Mouse (Mus musculus) CH12.LX (cell line): ENCODE measurements around the gene Prm3. TPM values are rescaled to one million over a fixed set of nuclear protein-coding genes. Genes with fewer than 3 reads are reported as not detected.

Experiments
- DNase-seq: peaks from one replicate; pipeline ENCODE4 v3.0.0-alpha.2; 2013; ENCODE audit errors: extremely low read depth
- H3K27ac ChIP-seq: 2 replicates; pipeline ENCODE4 v1.5.1; 2012; ENCODE audit warnings: low read depth, mild to moderate bottlenecking, control low read depth, moderate library complexity; ENCODE audit not compliant: insufficient read depth
- H3K27me3 ChIP-seq: replicated peaks from 2 replicates; pipeline ENCODE3; 2012; ENCODE audit warnings: inconsistent platforms
- H3K36me3 ChIP-seq, 2 experiments: replicated peaks in 1 of 2; 2 replicates each; pipeline versions ENCODE3 to v1.6.1; 2012; ENCODE audit warnings: inconsistent platforms in 1 of 2, low read length in 1 of 2, mild to moderate bottlenecking in 1 of 2, mixed read lengths in 1 of 2, moderate library complexity in 1 of 2; ENCODE audit not compliant: control insufficient read depth in 1 of 2, insufficient read depth in 1 of 2
- H3K4me1 ChIP-seq, 2 experiments: 2 replicates each; pipeline ENCODE4 v1.6.1; 2012; ENCODE audit warnings: inconsistent platforms in 1 of 2, moderate library complexity in 1 of 2; ENCODE audit not compliant: insufficient read depth in 2 of 2, control insufficient read depth in 1 of 2
- H3K4me2 ChIP-seq: 2 replicates; pipeline ENCODE4 v1.6.1; 2012; ENCODE audit warnings: low read depth, mild to moderate bottlenecking, control low read depth; ENCODE audit not compliant: poor library complexity, insufficient read depth, severe bottlenecking
- H3K4me3 ChIP-seq, 3 experiments: fragments of 150-350 bp in 1 of 3; sonication (generic) in 1 of 3; replicated peaks in 1 of 3; 2 replicates each; pipeline versions ENCODE3 to v1.5.1; 2011 to 2012; ENCODE audit warnings: low read depth in 2 of 3, low read length in 2 of 3, mild to moderate bottlenecking in 2 of 3, moderate library complexity in 2 of 3, control low read depth in 1 of 3, improper control_type of control experiment in 1 of 3, inconsistent platforms in 1 of 3, mixed read lengths in 1 of 3; ENCODE audit not compliant: poor library complexity in 1 of 3
- H3K79me2 ChIP-seq: replicated peaks from 2 replicates; pipeline ENCODE4 v1.6.1; 2012; ENCODE audit warnings: mild to moderate bottlenecking, moderate library complexity; ENCODE audit not compliant: control insufficient read depth, poor library complexity, insufficient read depth, severe bottlenecking; ENCODE audit errors: extremely low read depth
- H3K9ac ChIP-seq: 2 replicates; pipeline ENCODE4 v1.6.1; 2012; ENCODE audit warnings: low read depth, mild to moderate bottlenecking, control low read depth, moderate library complexity; ENCODE audit not compliant: insufficient read depth
- H3K9me3 ChIP-seq: replicated peaks from 2 replicates; pipeline ENCODE3; 2012; ENCODE audit warnings: low read length, inconsistent platforms, mixed read lengths
- BHLHE40 ChIP-seq: IDR thresholded peaks from 2 replicates; pipeline ENCODE4 v1.6.1; 2011; ENCODE audit warnings: mild to moderate bottlenecking, low read depth, low read length, improper control_type of control experiment
- CHD1 ChIP-seq: IDR thresholded peaks from 2 replicates; pipeline ENCODE4 v1.6.1; 2012; ENCODE audit warnings: low read depth, low read length, improper control_type of control experiment, inconsistent platforms
- CHD2 ChIP-seq: IDR thresholded peaks from 2 replicates; pipeline ENCODE4 v1.6.1; 2011; ENCODE audit warnings: low read length, improper control_type of control experiment
- CTCF ChIP-seq, 2 experiments: IDR thresholded peaks in 1 of 2; conservative IDR thresholded peaks in 1 of 2; 2 replicates each; pipeline ENCODE4 v1.5.1; 2011 to 2012; ENCODE audit warnings: low read depth in 2 of 2, low read length in 2 of 2, improper control_type of control experiment in 1 of 2, inconsistent platforms in 1 of 2, mild to moderate bottlenecking in 1 of 2, moderate library complexity in 1 of 2
- E2F4 ChIP-seq: IDR thresholded peaks from 2 replicates; pipeline ENCODE4 v1.6.1; 2011; ENCODE audit warnings: low read depth, low read length, improper control_type of control experiment; ENCODE audit not compliant: insufficient replicate concordance
- ELF1 ChIP-seq: IDR thresholded peaks from 2 replicates; pipeline ENCODE4 v1.6.1; 2014; ENCODE audit warnings: low read depth, mild to moderate bottlenecking, inconsistent platforms, low read length, improper control_type of control experiment
- EP300 ChIP-seq: IDR thresholded peaks from 2 replicates; pipeline ENCODE4 v1.6.1; 2011; ENCODE audit warnings: low read length, improper control_type of control experiment
- ETS1 ChIP-seq: conservative IDR thresholded peaks from 2 replicates; pipeline ENCODE4 v1.6.1; 2012; ENCODE audit warnings: low read depth, mild to moderate bottlenecking, inconsistent platforms, low read length, improper control_type of control experiment, moderate library complexity
- GABPA ChIP-seq: IDR thresholded peaks from 2 replicates; pipeline ENCODE4 v1.6.1; 2012; ENCODE audit warnings: low read depth, low read length, improper control_type of control experiment, inconsistent platforms; ENCODE audit not compliant: insufficient replicate concordance
- HCFC1 ChIP-seq: IDR thresholded peaks from 2 replicates; pipeline ENCODE4 v1.6.1; 2012; ENCODE audit warnings: low read depth, mild to moderate bottlenecking, inconsistent platforms, low read length, improper control_type of control experiment
- IRF4 ChIP-seq: IDR thresholded peaks from 2 replicates; pipeline ENCODE4 v1.6.1; 2014; ENCODE audit warnings: low read depth, mild to moderate bottlenecking, inconsistent platforms, low read length, improper control_type of control experiment
- JUN ChIP-seq: IDR thresholded peaks from 2 replicates; pipeline ENCODE4 v1.6.1; 2011; ENCODE audit warnings: low read depth, mild to moderate bottlenecking, low read length, improper control_type of control experiment, moderate library complexity; ENCODE audit not compliant: insufficient read depth
- JUND ChIP-seq: conservative IDR thresholded peaks from 2 replicates; pipeline ENCODE4 v1.6.1; 2011; ENCODE audit warnings: low read depth, low read length, improper control_type of control experiment
- KAT2A ChIP-seq: IDR thresholded peaks from 2 replicates; pipeline ENCODE4 v1.6.1; 2012; ENCODE audit warnings: low read length, improper control_type of control experiment, inconsistent platforms; ENCODE audit not compliant: insufficient replicate concordance
- MAFK ChIP-seq: IDR thresholded peaks from 2 replicates; pipeline ENCODE4 v1.6.1; 2011; ENCODE audit warnings: low read length, improper control_type of control experiment; ENCODE audit not compliant: insufficient replicate concordance
- MAX ChIP-seq: IDR thresholded peaks from 2 replicates; pipeline ENCODE4 v1.6.1; 2011; ENCODE audit warnings: low read length, improper control_type of control experiment
- MAZ ChIP-seq: IDR thresholded peaks from 2 replicates; pipeline ENCODE4 v1.6.1; 2012; ENCODE audit warnings: low read depth, mild to moderate bottlenecking, inconsistent platforms, low read length, improper control_type of control experiment, moderate library complexity
- MEF2A ChIP-seq: IDR thresholded peaks from 2 replicates; pipeline ENCODE4 v1.6.1; 2014; ENCODE audit warnings: low read depth, mild to moderate bottlenecking, inconsistent platforms, low read length, improper control_type of control experiment, borderline replicate concordance
- MXI1 ChIP-seq: IDR thresholded peaks from 2 replicates; pipeline ENCODE4 v1.6.1; 2011; ENCODE audit warnings: mild to moderate bottlenecking, low read depth, low read length, improper control_type of control experiment
- MYC ChIP-seq: IDR thresholded peaks from 2 replicates; pipeline ENCODE4 v1.6.1; 2011; ENCODE audit warnings: low read depth, mild to moderate bottlenecking, improper control_type of control experiment, low read length
- NELFE ChIP-seq: IDR thresholded peaks from 2 replicates; pipeline ENCODE4 v1.6.1; 2011; ENCODE audit warnings: low read depth, low read length, improper control_type of control experiment
- NRF1 ChIP-seq: IDR thresholded peaks from 2 replicates; pipeline ENCODE4 v1.6.1; 2014; ENCODE audit warnings: low read depth, mild to moderate bottlenecking, inconsistent platforms, low read length, improper control_type of control experiment, moderate library complexity
- PAX5 ChIP-seq: IDR thresholded peaks from 2 replicates; pipeline ENCODE4 v1.6.1; 2012; ENCODE audit warnings: low read length, inconsistent platforms, mixed read lengths
- POLR2A ChIP-seq: IDR thresholded peaks from 2 replicates; pipeline ENCODE4 v1.6.1; 2011; ENCODE audit warnings: low read depth, mild to moderate bottlenecking, improper control_type of control experiment, low read length
- POLR2AphosphoS2 ChIP-seq: IDR thresholded peaks from 2 replicates; pipeline ENCODE4 v1.6.1; 2011; ENCODE audit warnings: low read depth, low read length, improper control_type of control experiment
- RAD21 ChIP-seq: IDR thresholded peaks from 2 replicates; pipeline ENCODE4 v1.6.1; 2011; ENCODE audit warnings: low read depth, mild to moderate bottlenecking, low read length, improper control_type of control experiment, moderate library complexity
- RCOR1 ChIP-seq: conservative IDR thresholded peaks from 2 replicates; pipeline ENCODE4 v1.6.1; 2012; ENCODE audit warnings: low read depth, mild to moderate bottlenecking, inconsistent platforms, low read length, improper control_type of control experiment
- SIN3A ChIP-seq: IDR thresholded peaks from 2 replicates; pipeline ENCODE4 v1.6.1; 2012; ENCODE audit warnings: low read length, improper control_type of control experiment, inconsistent platforms
- SMC3 ChIP-seq: IDR thresholded peaks from 2 replicates; pipeline ENCODE4 v1.6.1; 2011; ENCODE audit warnings: low read depth, low read length, improper control_type of control experiment
- TBP ChIP-seq: conservative IDR thresholded peaks from 2 replicates; pipeline ENCODE4 v1.6.1; 2011; ENCODE audit warnings: low read depth, low read length, improper control_type of control experiment
- TCF12 ChIP-seq: IDR thresholded peaks from 2 replicates; pipeline ENCODE4 v1.6.1; 2014; ENCODE audit warnings: low read depth, mild to moderate bottlenecking, inconsistent platforms, low read length, improper control_type of control experiment
- UBTF ChIP-seq: IDR thresholded peaks from 2 replicates; pipeline ENCODE4 v1.6.1; 2012; ENCODE audit warnings: low read depth, mild to moderate bottlenecking, inconsistent platforms, low read length, improper control_type of control experiment, moderate library complexity
- USF1 ChIP-seq: IDR thresholded peaks from 2 replicates; pipeline ENCODE4 v1.6.1; 2014; ENCODE audit warnings: low read depth, mild to moderate bottlenecking, inconsistent platforms, low read length, improper control_type of control experiment
- USF2 ChIP-seq: conservative IDR thresholded peaks from 2 replicates; pipeline ENCODE4 v1.6.1; 2011; ENCODE audit warnings: low read depth, low read length, improper control_type of control experiment
- ZC3H11A ChIP-seq: IDR thresholded peaks from 2 replicates; pipeline ENCODE4 v1.6.1; 2012; ENCODE audit warnings: low read depth, mild to moderate bottlenecking, inconsistent platforms, low read length, improper control_type of control experiment
- ZKSCAN1 ChIP-seq: IDR thresholded peaks from 2 replicates; pipeline ENCODE4 v1.6.1; 2012; ENCODE audit warnings: low read depth, inconsistent platforms, low read length, improper control_type of control experiment, borderline replicate concordance
- ZMIZ1 ChIP-seq: IDR thresholded peaks from 2 replicates; pipeline ENCODE4 v1.6.1; 2012; ENCODE audit warnings: low read depth, mild to moderate bottlenecking, inconsistent platforms, low read length, improper control_type of control experiment
- ZNF384 ChIP-seq: IDR thresholded peaks from 2 replicates; pipeline ENCODE4 v1.6.1; 2012; ENCODE audit warnings: low read depth, low read length, improper control_type of control experiment, inconsistent platforms
- dilution Hi-C: fragments of 300-500 bp; cut with MboI; formaldehyde crosslinking; loops from 2 replicates; pipeline ENCODE4 v1.14.3; 2020; ENCODE audit warnings: low sequenced_read_pairs; ENCODE audit not compliant: extremely low pct_unique_long_range_greater_than_20kb, extremely low pct_ligation_motif_present
- in situ Hi-C: fragments of 300-500 bp; cut with MboI; formaldehyde crosslinking; loops from 3 replicates; pipeline ENCODE4 v1.14.3; 2019; ENCODE audit warnings: low sequenced_read_pairs, low pct_ligation_motif_present, low pct_unique_long_range_greater_than_20kb, mixed read lengths
- polyA plus RNA-seq: library from polyadenylated mRNA; unstranded; fragments of >175 nt; gene quantifications from 2 replicates; pipeline ENCODE4 v1.2.1, GENCODE M21; 2012; ENCODE audit warnings: low read depth; ENCODE audit not compliant: insufficient read length
- total RNA-seq, 2 experiments: library from RNA; depleted of rRNA; stranded (reverse); fragments of 300-350 nt in 1 of 2; fragments of >200 nt in 1 of 2; gene quantifications; 2 replicates each; pipeline ENCODE4 v1.2.3; 2012 to 2014

Prm3 gene
- total and polyA plus RNA-seq, 3 experiments, result not detected

- peak overlapping the region; percentile 52; the same call in 1 of the 2 replicates for H3K4me2 ChIP-seq
- peaks cover 0 to 24% of the 10 kb centered on the region in 2 experiments for H3K36me3 ChIP-seq
- peak overlapping the region; percentile 89 for H3K9ac ChIP-seq
- peak overlapping the region; percentile 84 to 99 (median 96) for H3K4me3 ChIP-seq
- dilution Hi-C loops (no loop called here), in situ Hi-C loops (loop anchor here (5.0 kb wide), 3 partner anchors 38 to 213 kb away; no protein-coding TSS in a partner anchor)
- H3K79me2 ChIP-seq, result peaks cover 16% of the 10 kb centered on the region
- TF ChIP-seq E2F4 (no peak; the same call in 1 of the 2 replicates), MAX (peak; percentile 81), ZKSCAN1 (no peak), EP300 (no peak), JUND (no peak), ZMIZ1 (no peak), KAT2A (peak; percentile 68; the same call in 1 of the 2 replicates), GABPA (no peak), MAFK (no peak), TBP (peak; percentile 64; the same call in 1 of the 2 replicates), RAD21 (peak; percentile 77), TCF12 (peak; percentile 79; the same call in 1 of the 2 replicates), IRF4 (no peak; the same call in 1 of the 2 replicates), MEF2A (peak; percentile 71; the same call in 1 of the 2 replicates), ETS1 (no peak), CHD2 (0 out of 2 replicates have a peak, but pooled peaks have one; percentile 6), NRF1 (no peak), USF2 (no peak), UBTF (peak; percentile 92), SMC3 (peak; percentile 88), MXI1 (peak; percentile 94), BHLHE40 (peak; percentile 18; the same call in 1 of the 2 replicates), RCOR1 (no peak), ZC3H11A (peak; percentile 58; the same call in 1 of the 2 replicates), CHD1 (no peak; the same call in 1 of the 2 replicates), ZNF384 (0 out of 2 replicates have a peak, but pooled peaks have one; percentile 3), NELFE (peak; percentile 60; the same call in 1 of the 2 replicates), CTCF (conservative IDR thresholded peaks at IDR 0.05 in 1 of 2, IDR thresholded peaks at IDR 0.05 in 1 of 2; ENCODE audit: low read depth in 2 of 2, low read length in 2 of 2) (peak; percentile 10 to 93; a peak in 2 of 4 replicates), POLR2A (peak; percentile 83), ELF1 (peak; percentile 60; the same call in 1 of the 2 replicates), USF1 (no peak), JUN (no peak), SIN3A (peak; percentile 81; the same call in 1 of the 2 replicates), HCFC1 (no peak), PAX5 (no peak), POLR2AphosphoS2 (peak; percentile 73; the same call in 1 of the 2 replicates), MYC (peak; percentile 36; the same call in 1 of the 2 replicates), MAZ (peak; percentile 14; the same call in 1 of the 2 replicates)
- H3K27ac ChIP-seq, result peak overlapping the region; percentile 89
- DNase-seq, result peak; percentile 95
- H3K4me1 ChIP-seq, result peaks cover 39 to 60% of the 10 kb centered on the region in 2 experiments
- no peaks in the 10 kb centered on the region for H3K9me3 ChIP-seq
- no peaks in the 10 kb centered on the region for H3K27me3 ChIP-seq
These were observed 5.8 kb downstream of the Prm3 start for GRCm38 (mm10) chr16:10784793-10785370.
